ENCODE assay signal across 9 mouse cellular contexts in genomic region chr14:119831165-119832011, GRCm38 (mm10).
DNase-seq lines count a peak whose midpoint lies in the region; ATAC-seq and TF ChIP-seq lines count a peak whose summit lies in the region.
"Had no signal": no experiment of that assay in that cellular context is flagged by ENCODE, and none has a peak within 500 bp of the region (broad histone marks: within the 10 kb centered on the region; RNA-seq: fewer than 3 reads in every experiment).

No protein-coding gene starts in this region.

- 32% methylated on average over 19 of the region's 19 CpGs for WGBS in heart, postnatal 0 days
- 33% methylated on average over 19 of the region's 19 CpGs for WGBS in embryonic facial prominence, embryonic 13.5 days
- 43% methylated on average over 19 of the region's 19 CpGs for WGBS in hindbrain, embryonic 11.5 days
- WGBS in midbrain, embryonic 14.5 days, result 31% methylated on average over 19 of the region's 19 CpGs

- H3K9ac ChIP-seq in heart, postnatal 0 days (replicated peaks; ENCODE audit: low read depth, low read length), result no peak overlapping the region
- H3K9ac ChIP-seq in embryonic facial prominence, embryonic 13.5 days, result no peak overlapping the region
- H3K9ac ChIP-seq in hindbrain, embryonic 11.5 days (ENCODE audit: low read depth, low read length), result no peak overlapping the region
- H3K9ac ChIP-seq in midbrain, embryonic 14.5 days (replicated peaks; ENCODE audit: low read length), result no peak overlapping the region

- H3K4me1 ChIP-seq in heart, postnatal 0 days (ENCODE audit: control insufficient read depth, insufficient read depth), result no peaks in the 10 kb centered on the region
- H3K4me1 ChIP-seq in embryonic facial prominence, embryonic 13.5 days, result peaks cover 20% of the 10 kb centered on the region
- H3K4me1 ChIP-seq in hindbrain, embryonic 11.5 days (replicated peaks; ENCODE audit: control insufficient read depth, insufficient read depth, low read length), result no peaks in the 10 kb centered on the region
- H3K4me1 ChIP-seq in midbrain, embryonic 14.5 days (ENCODE audit: control insufficient read depth, insufficient read depth, low read length), result peaks cover 38% of the 10 kb centered on the region

- no peak for DNase-seq in heart, postnatal 0 days (ENCODE audit: low spot score)
- no peak for DNase-seq in heart, postnatal 10 days
- peak; percentile 25 for DNase-seq in hindbrain, embryonic 11.5 days (ENCODE audit: low spot score)
- peak; percentile 62 for DNase-seq in midbrain, embryonic 14.5 days
- DNase-seq in cerebellum, postnatal 25 days, result no peak
- no peak for DNase-seq in spleen, postnatal 4 days (ENCODE audit: low spot score in 2 of 2)
- DNase-seq in adrenal gland, postnatal 25 days, result no peak

- H3K9me3 ChIP-seq in heart, postnatal 0 days (replicated peaks; ENCODE audit: control insufficient read depth, low read length), result no peaks in the 10 kb centered on the region
- H3K9me3 ChIP-seq in embryonic facial prominence, embryonic 13.5 days, result no peaks in the 10 kb centered on the region
- no peaks in the 10 kb centered on the region for H3K9me3 ChIP-seq in hindbrain, embryonic 11.5 days (ENCODE audit: control insufficient read depth, low read length)
- H3K9me3 ChIP-seq in midbrain, embryonic 14.5 days (ENCODE audit: control insufficient read depth, low read length), result no peaks in the 10 kb centered on the region

- peak overlapping the region; percentile 37 for H3K4me2 ChIP-seq in heart, postnatal 0 days (ENCODE audit: low read depth, low read length)
- peak overlapping the region; percentile 53 for H3K4me2 ChIP-seq in embryonic facial prominence, embryonic 13.5 days
- no peak overlapping the region for H3K4me2 ChIP-seq in hindbrain, embryonic 11.5 days (replicated peaks; ENCODE audit: low read depth, low read length)
- H3K4me2 ChIP-seq in midbrain, embryonic 14.5 days (ENCODE audit: low read length), result peak overlapping the region; percentile 41

- H3K27me3 ChIP-seq in heart, postnatal 0 days (ENCODE audit: control insufficient read depth, insufficient read depth, low read length), result no peaks in the 10 kb centered on the region
- H3K27me3 ChIP-seq in embryonic facial prominence, embryonic 13.5 days, result no peaks in the 10 kb centered on the region
- no peaks in the 10 kb centered on the region for H3K27me3 ChIP-seq in hindbrain, embryonic 11.5 days (ENCODE audit: control insufficient read depth, insufficient read depth, low read length)
- H3K27me3 ChIP-seq in midbrain, embryonic 14.5 days (ENCODE audit: control insufficient read depth, insufficient read depth, low read length), result no peaks in the 10 kb centered on the region; the same call in 1 of the 2 replicates

- no peak for ATAC-seq in heart, postnatal 0 days (ENCODE audit: insufficient read depth, low read depth)
- peak; percentile 78 for ATAC-seq in embryonic facial prominence, embryonic 13.5 days (ENCODE audit: insufficient number of reproducible peaks, insufficient read depth, low FRiP score, low TSS enrichment, low read depth)
- ATAC-seq in hindbrain, embryonic 11.5 days (ENCODE audit: low FRiP score), result peak; percentile 88
- ATAC-seq in midbrain, embryonic 14.5 days (ENCODE audit: low FRiP score, low TSS enrichment), result peak; percentile 84

- H3K36me3 ChIP-seq in heart, postnatal 0 days (replicated peaks; ENCODE audit: control insufficient read depth, insufficient read depth, low read length), result no peaks in the 10 kb centered on the region
- H3K36me3 ChIP-seq in embryonic facial prominence, embryonic 13.5 days, result no peaks in the 10 kb centered on the region
- no peaks in the 10 kb centered on the region for H3K36me3 ChIP-seq in hindbrain, embryonic 11.5 days (ENCODE audit: control insufficient read depth, insufficient read depth, low read length)
- no peaks in the 10 kb centered on the region for H3K36me3 ChIP-seq in midbrain, embryonic 14.5 days (ENCODE audit: control insufficient read depth, insufficient read depth, low read length)

- intact Hi-C loops in heart, postnatal 10 days (cut with DNase I), result no loop called here

- no peak overlapping the region for H3K4me3 ChIP-seq in heart, postnatal 0 days (ENCODE audit: low read depth, low read length)
- H3K4me3 ChIP-seq in embryonic facial prominence, embryonic 13.5 days, result peak overlapping the region; percentile 9; the same call in 1 of the 2 replicates
- H3K4me3 ChIP-seq in hindbrain, embryonic 11.5 days (ENCODE audit: low read depth, low read length), result no peak overlapping the region
- no peak overlapping the region for H3K4me3 ChIP-seq in midbrain, embryonic 14.5 days (replicated peaks; ENCODE audit: low read depth, low read length)

- no peak for TF ChIP-seq CTCF in heart, postnatal 0 days (IDR thresholded peaks at IDR 0.05; ENCODE audit: low read depth)

- H3K27ac ChIP-seq in heart, postnatal 0 days (ENCODE audit: low read depth), result no peak overlapping the region
- no peak overlapping the region for H3K27ac ChIP-seq in embryonic facial prominence, embryonic 13.5 days
- H3K27ac ChIP-seq in hindbrain, embryonic 11.5 days (ENCODE audit: low read depth, low read length), result no peak overlapping the region
- H3K27ac ChIP-seq in midbrain, embryonic 14.5 days (replicated peaks; ENCODE audit: low read depth, low read length), result peak overlapping the region; percentile 58
- H3K27ac ChIP-seq: macrophage had no signal

- no peak for TF ChIP-seq EP300 in heart, postnatal 0 days (IDR thresholded peaks at IDR 0.05; ENCODE audit: low read depth)

Comparison
In these comparisons a context has a peak if more than half of its experiments do, and no peak if none do; other contexts are left out.
1. DNase-seq: peak in hindbrain, embryonic 11.5 days (single experiment) and midbrain, embryonic 14.5 days (single experiment); none in heart, postnatal 0 days (single experiment), heart, postnatal 10 days (0 of 2), cerebellum, postnatal 25 days (0 of 2), spleen, postnatal 4 days (0 of 2) and adrenal gland, postnatal 25 days (single experiment).